Mouse (Mus musculus) heart, embryonic 12.5 days (tissue): ENCODE results near the gene Ppp2r5c. TPM values are rescaled to one million over a fixed set of nuclear protein-coding genes. Genes with fewer than 3 reads are reported as not detected.

ENCODE experiments used
- ATAC-seq: fragments of 200-750 bp; cut with Nextera tagmentation; 2 replicates; pipeline ENCODE4 v1.8.0; 2017; ENCODE audit warnings: moderate TSS enrichment, moderate library complexity; ENCODE audit not compliant: insufficient number of reproducible peaks, low FRiP score
- H3K27ac ChIP-seq: fragments of 300-500 bp; sonication (generic); 2 replicates; pipeline ENCODE4 v1.5.1; 2016; ENCODE audit warnings: mild to moderate bottlenecking, moderate library complexity; ENCODE audit not compliant: poor library complexity, severe bottlenecking
- H3K27me3 ChIP-seq: fragments of 300-500 bp; sonication (generic); replicated peaks from 2 replicates; pipeline ENCODE4 v1.6.1; 2016; ENCODE audit warnings: mild to moderate bottlenecking, moderate library complexity
- H3K36me3 ChIP-seq: fragments of 300-500 bp; sonication (generic); 2 replicates; pipeline ENCODE4 v1.6.1; 2016; ENCODE audit warnings: mild to moderate bottlenecking, moderate library complexity
- H3K4me1 ChIP-seq: fragments of 300-500 bp; sonication (generic); replicated peaks from 2 replicates; pipeline ENCODE4 v1.6.1; 2016; ENCODE audit warnings: mild to moderate bottlenecking
- H3K4me2 ChIP-seq: fragments of 300-500 bp; sonication (generic); 2 replicates; pipeline ENCODE4 v1.6.1; 2016; ENCODE audit warnings: mild to moderate bottlenecking, moderate library complexity
- H3K4me3 ChIP-seq: fragments of 300-500 bp; sonication (generic); 2 replicates; pipeline ENCODE4 v1.5.1; 2016; ENCODE audit warnings: mild to moderate bottlenecking
- H3K9ac ChIP-seq: fragments of 300-500 bp; sonication (generic); 2 replicates; pipeline ENCODE4 v1.6.1; 2016; ENCODE audit warnings: mild to moderate bottlenecking, moderate library complexity
- H3K9me3 ChIP-seq: fragments of 300-500 bp; sonication (generic); replicated peaks from 2 replicates; pipeline ENCODE4 v1.6.1; 2016; ENCODE audit warnings: mild to moderate bottlenecking, moderate library complexity
- WGBS: fragments of 180-500 bp; shearing (Covaris S2); methylation state at CpG from one replicate; pipeline ENCODE4 v1.1.7; 2016; 5-methylcytosine and 5-hydroxymethylcytosine counted together
- polyA plus RNA-seq: library from polyadenylated mRNA; unstranded; fragments of >200 nt; fragmentation: Nextera tagmentation; extraction: Ambion mirVana; gene quantifications from 2 replicates; pipeline ENCODE4 v1.2.1, GENCODE M21; 2016

The Ppp2r5c gene
- polyA plus RNA-seq, 1 experiment from 2014 or later: 142 TPM

DNA sequence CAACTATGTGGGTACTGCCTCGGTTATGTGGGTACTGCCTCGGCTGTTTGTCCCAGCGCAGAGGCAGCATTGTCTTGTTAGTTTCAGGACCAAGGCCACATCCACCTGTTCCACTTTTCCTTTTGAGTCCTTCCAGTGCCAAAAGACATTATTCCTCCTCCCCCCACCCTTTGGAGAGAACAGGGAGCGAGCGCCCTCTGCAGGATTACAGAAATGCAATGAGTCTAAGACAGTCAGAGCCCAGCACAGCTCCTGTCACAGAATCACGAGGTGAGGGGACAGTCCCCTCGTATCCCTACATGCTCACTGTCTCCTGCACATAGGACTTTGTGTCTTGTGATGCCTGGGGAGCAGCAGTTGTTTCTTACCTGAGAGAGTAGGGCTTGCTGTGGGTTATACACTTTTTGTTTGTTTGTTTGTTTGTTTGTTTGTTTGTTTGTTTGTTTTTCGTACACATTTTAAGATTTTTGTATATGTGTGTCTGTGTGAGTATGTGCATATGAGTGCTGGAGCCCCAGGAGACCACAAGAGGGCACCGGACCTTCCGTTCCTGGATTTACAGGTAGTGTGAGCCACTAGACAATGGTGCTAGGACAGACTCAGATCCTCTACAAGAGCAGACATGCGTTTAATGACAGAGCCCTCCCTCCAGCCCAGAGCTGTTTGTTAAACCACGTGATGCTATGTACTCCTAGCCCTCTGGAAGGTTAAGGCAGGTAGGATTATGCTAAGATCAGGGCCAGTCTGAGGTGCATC lies 43.2 kb downstream of the Ppp2r5c start:
- peak overlapping the region; percentile 9; the same call in 1 of the 2 replicates for H3K4me2 ChIP-seq
- peaks cover 55% of the 10 kb centered on the region for H3K4me1 ChIP-seq
- 91% methylated on average over 12 of the region's 12 CpGs for WGBS
- peaks cover 3% of the 10 kb centered on the region; the same call in 1 of the 2 replicates for H3K9me3 ChIP-seq
- no peaks in the 10 kb centered on the region for H3K27me3 ChIP-seq
- no peak overlapping the region for H3K4me3 ChIP-seq
- H3K27ac ChIP-seq: no peak overlapping the region
- H3K36me3 ChIP-seq: peaks cover 22% of the 10 kb centered on the region
- no peak overlapping the region for H3K9ac ChIP-seq
- no peak for ATAC-seq

DNA sequence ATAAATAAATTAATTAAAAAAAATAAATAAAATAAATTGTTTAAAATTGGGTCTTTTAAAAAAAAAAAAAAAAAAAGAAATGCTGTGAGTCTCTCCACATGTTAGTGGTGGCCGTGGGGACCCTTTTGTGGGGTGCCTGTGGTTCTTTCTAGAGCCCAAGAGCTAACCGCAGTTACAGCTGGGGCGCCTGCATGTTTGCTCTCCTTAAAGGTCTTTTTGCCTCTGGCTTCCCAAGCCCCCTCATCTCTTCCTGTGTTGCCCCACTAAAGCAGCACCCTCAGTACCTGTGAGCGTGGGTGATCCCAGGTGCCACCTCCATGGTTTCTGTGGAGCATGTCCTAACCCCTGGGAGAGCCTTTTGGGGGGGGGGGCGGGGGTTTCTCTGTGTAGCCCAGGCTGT lies 45.5 kb downstream of the Ppp2r5c start:
- no peak overlapping the region for H3K4me3 ChIP-seq
- 86% methylated on average over 5 of the region's 5 CpGs for WGBS
- no peak overlapping the region for H3K27ac ChIP-seq
- peaks cover 22% of the 10 kb centered on the region for H3K36me3 ChIP-seq
- H3K4me2 ChIP-seq: no peak overlapping the region
- H3K27me3 ChIP-seq: no peaks in the 10 kb centered on the region
- peaks cover 3% of the 10 kb centered on the region; the same call in 1 of the 2 replicates for H3K9me3 ChIP-seq
- no peak overlapping the region for H3K9ac ChIP-seq
- H3K4me1 ChIP-seq: peaks cover 66% of the 10 kb centered on the region
- ATAC-seq: no peak

DNA sequence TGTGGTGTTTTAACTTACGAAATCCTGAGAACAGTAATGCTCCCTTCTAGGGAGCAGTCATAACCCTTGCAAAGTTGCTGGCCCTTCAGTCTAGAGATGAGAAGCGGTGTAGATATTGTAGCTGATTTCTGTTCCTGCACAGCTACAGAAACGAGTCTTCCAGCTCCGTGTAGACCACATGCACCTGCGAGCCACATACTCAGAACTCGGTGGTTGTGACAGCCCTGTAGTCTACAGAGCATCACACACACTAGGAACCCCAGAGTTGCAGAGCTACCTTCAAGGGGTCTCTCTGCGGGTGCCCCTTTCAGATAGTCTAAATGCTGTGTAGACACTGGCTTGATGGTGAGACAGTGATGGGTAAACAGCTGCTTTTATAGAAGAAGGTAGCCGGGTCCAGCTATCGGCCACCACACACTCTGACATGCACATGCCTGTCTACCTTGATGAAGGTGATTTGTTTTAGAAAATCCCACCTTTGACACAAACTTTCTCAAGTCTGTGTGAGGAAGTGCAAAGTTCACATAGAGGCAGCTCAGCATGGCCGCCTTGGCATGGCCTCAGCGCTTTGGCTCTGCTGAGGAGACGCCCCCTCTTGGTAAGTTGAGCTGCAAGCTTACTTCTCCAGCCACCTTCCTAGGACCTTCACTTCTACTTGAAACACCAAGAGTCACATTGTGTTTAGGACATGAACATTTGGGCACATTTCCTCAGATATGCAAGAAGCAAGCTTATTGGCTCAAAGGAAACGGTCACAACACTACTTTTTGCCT lies 46.9 kb downstream of the Ppp2r5c start:
- H3K9ac ChIP-seq: no peak overlapping the region
- H3K9me3 ChIP-seq: peaks cover 3% of the 10 kb centered on the region; the same call in 1 of the 2 replicates
- no peak overlapping the region for H3K4me2 ChIP-seq
- peaks cover 66% of the 10 kb centered on the region for H3K4me1 ChIP-seq
- H3K4me3 ChIP-seq: no peak overlapping the region
- WGBS: 91% methylated on average over 13 of the region's 13 CpGs
- H3K27me3 ChIP-seq: no peaks in the 10 kb centered on the region
- no peak overlapping the region for H3K27ac ChIP-seq
- ATAC-seq: no peak
- H3K36me3 ChIP-seq: peaks cover 21% of the 10 kb centered on the region

- Histone ChIP-seq H3K9ac (no peak overlapping the region), H3K4me3 (no peak overlapping the region), H3K4me1 (peaks cover 66% of the 10 kb centered on the region), H3K27ac (no peak overlapping the region), H3K27me3 (no peaks in the 10 kb centered on the region), H3K9me3 (peaks cover 3% of the 10 kb centered on the region; the same call in 1 of the 2 replicates), H3K4me2 (no peak overlapping the region), H3K36me3 (peaks cover 14% of the 10 kb centered on the region)
- no peak for ATAC-seq
- 70% methylated on average over 2 of the region's 2 CpGs for WGBS
These were observed 47.9 kb downstream of the Ppp2r5c start for GRCm38 (mm10) chr12:110494846-110495245.

DNA sequence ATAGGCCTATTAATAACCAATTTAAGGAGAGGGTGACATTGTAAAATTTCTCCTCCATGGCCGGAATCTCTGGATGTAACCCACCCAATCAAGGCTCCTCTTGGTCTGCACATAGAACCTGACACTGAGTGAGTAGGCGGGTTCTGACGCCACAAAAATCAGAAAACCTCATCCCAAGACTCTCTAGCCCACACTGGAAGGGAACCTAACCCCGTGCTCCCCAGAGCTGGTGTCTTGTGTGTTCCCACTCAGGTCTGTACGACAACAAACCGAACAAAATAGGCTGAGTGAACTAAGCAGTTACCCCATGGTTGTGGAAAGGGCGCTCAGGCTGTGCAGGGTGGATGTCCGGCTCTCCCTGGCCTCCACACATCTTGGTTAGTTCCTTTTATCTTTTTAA lies 48.3 kb downstream of the Ppp2r5c start:
- Histone ChIP-seq H3K9me3 (peaks cover 3% of the 10 kb centered on the region; the same call in 1 of the 2 replicates), H3K9ac (no peak overlapping the region), H3K27me3 (no peaks in the 10 kb centered on the region), H3K4me3 (no peak overlapping the region), H3K4me2 (no peak overlapping the region), H3K36me3 (peaks cover 10% of the 10 kb centered on the region), H3K4me1 (peaks cover 67% of the 10 kb centered on the region), H3K27ac (no peak overlapping the region)
- no peak for ATAC-seq
- WGBS: 94% methylated on average over 8 of the region's 8 CpGs

- peak overlapping the region; percentile 11; the same call in 1 of the 2 replicates for H3K4me2 ChIP-seq
- WGBS: 53% methylated on average over 5 of the region's 5 CpGs
- H3K4me1 ChIP-seq: peaks cover 69% of the 10 kb centered on the region
- peak overlapping the region; percentile 77 for H3K27ac ChIP-seq
- 0 out of 2 replicates have a peak, but pooled peaks cover 4% of the 10 kb centered on the region for H3K36me3 ChIP-seq
- 0 out of 2 replicates have a peak overlapping the region, but pooled peaks have one; percentile 25 for H3K9ac ChIP-seq
- no peak overlapping the region for H3K4me3 ChIP-seq
- no peaks in the 10 kb centered on the region for H3K9me3 ChIP-seq
- H3K27me3 ChIP-seq: no peaks in the 10 kb centered on the region
- no peak for ATAC-seq
These were observed 49.1 kb downstream of the Ppp2r5c start for GRCm38 (mm10) chr12:110496016-110496415.

GRCm38 (mm10) chr12:110497013-110497412 lies 50.1 kb downstream of the Ppp2r5c start:
- Histone ChIP-seq H3K9me3 (no peaks in the 10 kb centered on the region), H3K4me3 (no peak overlapping the region), H3K4me2 (no peak overlapping the region), H3K36me3 (no peaks in the 10 kb centered on the region), H3K4me1 (peaks cover 73% of the 10 kb centered on the region), H3K9ac (peak overlapping the region; percentile 41; the same call in 1 of the 2 replicates), H3K27me3 (no peaks in the 10 kb centered on the region), H3K27ac (peak overlapping the region; percentile 77)
- 33% methylated on average over 3 of the region's 3 CpGs for WGBS
- ATAC-seq: no peak

DNA sequence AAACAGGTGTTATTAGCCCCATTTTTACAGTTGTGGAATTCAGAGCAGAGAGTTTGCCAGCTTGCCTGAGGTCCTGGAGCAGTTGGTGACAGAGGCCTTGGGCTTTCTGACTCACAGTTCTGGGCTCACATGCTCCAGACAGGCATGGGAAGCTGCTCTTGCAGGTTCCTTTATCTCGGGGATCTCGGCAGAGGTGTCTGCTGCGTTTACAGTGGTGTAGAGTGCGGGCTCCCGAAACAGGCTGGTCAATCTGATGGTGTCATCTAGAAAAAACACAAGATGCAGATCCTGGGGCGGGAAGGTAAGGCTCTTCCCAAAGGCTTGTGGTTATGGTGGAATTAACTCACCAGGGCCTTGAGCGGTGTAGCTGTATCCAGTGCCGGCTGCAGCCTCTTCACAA lies 50.6 kb downstream of the Ppp2r5c start:
- Histone ChIP-seq H3K9me3 (no peaks in the 10 kb centered on the region), H3K4me3 (no peak overlapping the region), H3K4me2 (no peak overlapping the region), H3K4me1 (peaks cover 77% of the 10 kb centered on the region), H3K9ac (peak overlapping the region; percentile 41; the same call in 1 of the 2 replicates), H3K27ac (peak overlapping the region; percentile 77), H3K27me3 (no peaks in the 10 kb centered on the region), H3K36me3 (no peaks in the 10 kb centered on the region)
- no peak for ATAC-seq
- 41% methylated on average over 8 of the region's 8 CpGs for WGBS

DNA sequence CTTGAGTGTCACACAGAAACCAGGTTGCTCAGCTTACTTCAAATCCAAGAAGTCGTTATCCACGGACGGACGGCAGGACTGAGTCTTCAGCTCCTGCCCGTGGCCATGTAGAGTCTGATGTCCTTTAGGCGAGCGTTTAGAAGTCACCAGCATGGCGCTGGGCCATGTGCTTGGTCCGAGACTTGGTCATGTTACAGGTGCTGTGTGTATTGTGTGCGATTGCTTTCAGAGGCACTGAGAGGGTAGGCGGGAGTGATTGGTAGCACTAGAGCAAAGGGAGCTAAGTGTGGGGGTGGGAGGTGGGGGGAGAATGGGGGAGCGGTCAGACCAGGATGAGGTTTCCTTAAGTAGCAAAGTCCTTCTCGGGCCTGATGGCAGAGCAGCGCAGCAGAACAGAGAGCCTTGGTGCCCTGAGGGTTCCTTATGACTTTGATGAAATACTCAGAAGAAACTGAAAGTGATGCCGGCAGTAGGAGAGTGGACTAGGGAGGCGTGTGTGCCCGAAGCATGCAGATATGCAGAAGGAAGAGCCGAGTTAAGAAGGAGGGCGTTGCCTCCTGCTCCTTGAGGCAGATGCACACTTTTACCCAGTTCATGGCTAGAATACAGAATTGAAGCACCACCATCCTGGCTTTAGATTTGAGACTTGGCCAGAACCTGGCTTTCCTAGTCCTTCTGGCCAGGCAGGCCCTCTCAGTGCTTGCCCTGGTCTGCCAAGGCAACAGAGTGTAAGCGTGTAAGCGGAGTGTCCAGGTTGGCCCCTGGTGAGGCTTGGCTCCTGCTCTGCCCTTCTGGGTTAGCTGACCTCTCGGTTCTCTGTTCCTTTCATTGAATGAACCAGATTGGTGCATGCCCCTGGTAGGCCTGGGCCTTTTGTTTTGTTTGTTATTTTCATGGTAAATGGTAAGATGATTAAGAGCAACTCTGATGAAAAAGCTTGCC lies 51.6 kb downstream of the Ppp2r5c start:
- ATAC-seq: no peak
- Histone ChIP-seq H3K9me3 (no peaks in the 10 kb centered on the region), H3K4me3 (no peak overlapping the region), H3K27me3 (no peaks in the 10 kb centered on the region), H3K4me2 (peak overlapping the region; percentile 50), H3K9ac (peak overlapping the region; percentile 47), H3K4me1 (peaks cover 87% of the 10 kb centered on the region), H3K27ac (peak overlapping the region; percentile 77), H3K36me3 (no peaks in the 10 kb centered on the region)
- 72% methylated on average over 22 of the region's 22 CpGs for WGBS

DNA sequence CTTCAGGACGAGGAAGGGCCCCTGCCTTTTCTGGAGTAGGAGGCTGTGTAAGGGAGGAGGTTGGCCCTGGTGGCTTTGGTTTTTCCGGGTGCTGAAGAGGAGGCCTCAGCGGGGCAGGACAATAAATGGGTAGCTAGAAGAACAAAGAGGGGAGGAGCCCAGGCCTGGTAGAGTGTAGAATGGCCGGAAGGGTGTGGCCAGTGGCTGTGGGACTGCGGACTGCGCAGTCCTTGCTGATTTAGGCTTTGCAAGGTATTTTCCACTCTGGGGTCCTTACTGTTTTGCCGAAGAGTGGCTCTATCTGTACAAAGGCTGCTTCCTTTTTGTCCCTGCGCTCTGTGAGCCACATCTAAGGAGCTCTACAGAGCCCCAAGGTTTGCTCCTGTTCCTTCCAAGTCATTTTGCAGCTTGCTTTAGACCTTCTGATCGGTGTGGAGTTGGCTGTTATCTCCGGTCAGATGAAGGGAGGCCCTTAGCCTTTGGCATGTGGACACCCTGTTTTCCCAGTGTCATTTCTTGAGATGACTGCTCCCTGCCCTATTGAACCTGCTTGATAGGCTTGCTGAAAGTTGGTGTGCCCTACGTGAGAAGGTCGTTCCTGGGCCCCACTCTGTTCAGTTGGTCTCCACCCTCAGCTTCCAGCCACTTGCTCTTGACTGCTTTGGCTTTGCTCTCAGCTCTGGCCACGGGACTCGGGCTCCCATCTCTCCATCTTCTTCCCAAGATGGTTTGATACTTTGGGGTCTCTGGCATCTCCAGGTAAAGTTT lies 52.5 kb downstream of the Ppp2r5c start:
- H3K4me3 ChIP-seq: no peak overlapping the region
- no peaks in the 10 kb centered on the region for H3K9me3 ChIP-seq
- peak overlapping the region; percentile 50 for H3K4me2 ChIP-seq
- no peaks in the 10 kb centered on the region for H3K27me3 ChIP-seq
- H3K27ac ChIP-seq: peak overlapping the region; percentile 77
- H3K4me1 ChIP-seq: peaks cover 88% of the 10 kb centered on the region
- no peaks in the 10 kb centered on the region for H3K36me3 ChIP-seq
- H3K9ac ChIP-seq: peak overlapping the region; percentile 47
- peak; percentile 83 for ATAC-seq
- WGBS: 55% methylated on average over 14 of the region's 14 CpGs
